Mouse (Mus musculus) CH12.LX (cell line): ENCODE measurements around the gene Tmco4.

ENCODE experiments used
- CTCF ChIP-seq, 2 experiments: IDR thresholded peaks in 1 of 2; conservative IDR thresholded peaks in 1 of 2; 2 replicates each; pipeline ENCODE4 v1.5.1; 2011 to 2012; ENCODE audit warnings: low read depth in 2 of 2, low read length in 2 of 2, improper control_type of control experiment in 1 of 2, inconsistent platforms in 1 of 2, mild to moderate bottlenecking in 1 of 2, moderate library complexity in 1 of 2
- HCFC1 ChIP-seq: IDR thresholded peaks from 2 replicates; pipeline ENCODE4 v1.6.1; 2012; ENCODE audit warnings: low read depth, mild to moderate bottlenecking, inconsistent platforms, low read length, improper control_type of control experiment
- MAX ChIP-seq: IDR thresholded peaks from 2 replicates; pipeline ENCODE4 v1.6.1; 2011; ENCODE audit warnings: low read length, improper control_type of control experiment
- MYC ChIP-seq: IDR thresholded peaks from 2 replicates; pipeline ENCODE4 v1.6.1; 2011; ENCODE audit warnings: low read depth, mild to moderate bottlenecking, improper control_type of control experiment, low read length
- NELFE ChIP-seq: IDR thresholded peaks from 2 replicates; pipeline ENCODE4 v1.6.1; 2011; ENCODE audit warnings: low read depth, low read length, improper control_type of control experiment
- PAX5 ChIP-seq: IDR thresholded peaks from 2 replicates; pipeline ENCODE4 v1.6.1; 2012; ENCODE audit warnings: low read length, inconsistent platforms, mixed read lengths
- POLR2A ChIP-seq: IDR thresholded peaks from 2 replicates; pipeline ENCODE4 v1.6.1; 2011; ENCODE audit warnings: low read depth, mild to moderate bottlenecking, improper control_type of control experiment, low read length
- POLR2AphosphoS2 ChIP-seq: IDR thresholded peaks from 2 replicates; pipeline ENCODE4 v1.6.1; 2011; ENCODE audit warnings: low read depth, low read length, improper control_type of control experiment
- RAD21 ChIP-seq: IDR thresholded peaks from 2 replicates; pipeline ENCODE4 v1.6.1; 2011; ENCODE audit warnings: low read depth, mild to moderate bottlenecking, low read length, improper control_type of control experiment, moderate library complexity
- USF2 ChIP-seq: conservative IDR thresholded peaks from 2 replicates; pipeline ENCODE4 v1.6.1; 2011; ENCODE audit warnings: low read depth, low read length, improper control_type of control experiment

GRCm38 (mm10) chr4:138933862-138934261 lies 38.8 kb upstream of the Tmco4 start:
- TF ChIP-seq POLR2A: no peak
- no peak for TF ChIP-seq CTCF (conservative IDR thresholded peaks at IDR 0.05 in 1 of 2, IDR thresholded peaks at IDR 0.05 in 1 of 2; ENCODE audit: low read depth in 2 of 2, low read length in 2 of 2)
- TF ChIP-seq USF2: no peak
- no peak for TF ChIP-seq MAX
- TF ChIP-seq PAX5: no peak
- no peak for TF ChIP-seq NELFE
- no peak for TF ChIP-seq HCFC1
- no peak for TF ChIP-seq POLR2AphosphoS2
- no peak for TF ChIP-seq MYC
- TF ChIP-seq RAD21: no peak
